Mouse (Mus musculus) adrenal gland, adult (tissue): ENCODE measurements around the gene Foxm1.

Source experiments
- DNase-seq, 2 experiments: peaks; one replicate each; pipeline ENCODE4 v3.0.0; 2022 to 2023; ENCODE audit warnings: low spot score in 1 of 2; ENCODE audit not compliant: inconsistent age in 2 of 2

Gene Foxm1

DNA sequence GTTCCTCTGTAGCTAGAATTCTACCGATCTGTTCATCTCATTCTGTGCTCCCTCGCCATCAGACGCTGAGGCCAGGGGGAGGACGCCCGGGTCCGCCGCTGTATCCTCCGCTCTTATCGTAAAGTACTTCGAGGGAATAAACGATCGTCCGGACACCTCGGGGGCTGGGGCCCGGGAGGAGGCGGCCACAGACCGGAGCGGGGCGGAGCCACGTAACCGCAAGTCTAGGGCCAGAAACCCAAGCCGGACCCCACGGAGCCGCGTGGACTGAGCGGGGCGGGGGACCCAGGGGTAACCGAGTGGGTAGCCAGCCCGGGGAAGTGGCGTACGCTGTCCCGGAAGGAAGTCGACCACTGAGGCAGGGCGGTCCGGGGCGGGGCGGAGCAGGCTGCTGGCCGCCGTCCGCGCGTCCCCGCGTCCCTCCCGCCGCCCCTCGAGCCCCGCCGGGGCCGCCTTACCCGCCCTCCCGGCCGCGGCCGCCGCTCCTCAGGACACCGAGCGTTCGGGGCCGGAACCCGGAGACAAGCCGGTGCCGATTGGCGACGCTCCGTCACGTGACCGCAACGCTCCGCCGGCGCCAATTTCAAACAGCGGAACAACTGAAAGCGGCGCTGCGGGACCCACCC is at the start of gene Foxm1, which contains the start of gene Rhno1:
Gene Foxm1, plus strand, starts transcription at position 587 of the 626 bp plus-strand sequence.
Gene Rhno1, minus strand, starts transcription at position 531 of the 626 bp plus-strand sequence.
- peak; percentile 89 to 95 for DNase-seq

DNA sequence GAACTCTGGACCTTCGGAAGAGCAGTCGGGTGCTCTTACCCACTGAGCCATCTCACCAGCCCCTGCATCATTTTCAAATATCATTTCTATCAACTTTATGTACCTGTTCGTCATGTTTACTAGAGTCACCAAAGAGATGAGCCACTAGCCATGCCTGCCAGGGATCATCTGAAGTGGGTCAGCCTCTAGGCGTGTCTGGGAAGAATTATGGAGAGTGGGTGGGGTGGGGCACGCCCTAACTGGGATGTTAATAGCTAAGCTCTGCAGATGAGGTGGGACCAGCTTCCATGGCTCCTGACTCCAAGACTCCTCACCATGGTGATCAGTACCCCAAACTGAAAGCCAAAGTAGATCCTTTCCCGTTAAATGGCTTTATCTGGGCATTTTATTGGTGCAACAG is 48.0 kb upstream of the Foxm1 start:
- no peak for DNase-seq

- DNase-seq = no peak
Observed at GRCm38 (mm10) chr6:128315597-128315996, 47.2 kb upstream of the Foxm1 start.

- DNase-seq = peak; percentile 47 to 86
Observed at GRCm38 (mm10) chr6:128318317-128318716, 44.5 kb upstream of the Foxm1 start.

GRCm38 (mm10) chr6:128334397-128335124 is 28.2 kb upstream of the Foxm1 start:
- peak; percentile 59 to 87 for DNase-seq

DNA sequence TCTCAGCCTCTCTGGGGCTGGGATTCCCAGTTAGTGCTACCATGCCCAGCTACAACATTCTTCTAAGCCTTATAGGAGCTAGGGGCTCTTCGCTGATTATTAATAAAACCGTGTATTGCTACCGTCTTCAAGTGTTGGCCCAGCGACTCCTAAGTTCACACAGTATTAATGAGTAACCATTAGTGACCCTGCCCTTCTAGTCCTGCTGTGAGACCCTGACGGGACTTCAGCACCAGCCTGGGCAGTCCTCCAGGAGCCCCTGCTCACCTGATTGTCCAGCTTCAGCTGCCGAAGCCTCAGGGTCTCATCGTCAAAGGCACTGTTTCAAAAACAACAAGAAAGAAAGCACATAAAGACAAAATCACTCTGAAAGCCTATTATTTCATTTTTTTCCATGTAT is 25.3 kb upstream of the Foxm1 start:
- DNase-seq = no peak

GRCm38 (mm10) chr6:128338876-128339275 is 23.9 kb upstream of the Foxm1 start:
- DNase-seq = no peak

- no peak for DNase-seq
Observed at GRCm38 (mm10) chr6:128341956-128342723, 20.6 kb upstream of the Foxm1 start.

- peak; percentile 33 to 71 for DNase-seq
Observed at GRCm38 (mm10) chr6:128345623-128346022, 17.1 kb upstream of the Foxm1 start.

DNA sequence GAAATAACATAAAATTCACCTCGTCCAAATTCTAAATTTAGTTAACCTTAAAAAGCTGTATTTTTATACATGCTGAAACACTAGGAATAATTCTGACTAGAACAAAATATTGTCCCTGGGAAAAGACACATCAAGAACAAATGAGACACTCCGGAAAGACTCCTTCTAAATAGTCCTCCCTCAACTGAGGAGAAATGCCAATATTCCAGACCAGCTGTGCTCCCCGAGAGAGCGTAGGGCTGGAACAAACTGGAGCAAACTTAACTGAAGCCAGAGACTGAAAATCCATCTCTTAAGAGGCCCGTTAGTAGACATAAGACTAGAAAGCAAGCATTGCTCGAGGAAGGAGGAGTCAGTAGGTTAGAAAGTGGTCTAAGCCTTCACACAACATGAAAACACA is 16.0 kb upstream of the Foxm1 start:
- DNase-seq = no peak

DNA sequence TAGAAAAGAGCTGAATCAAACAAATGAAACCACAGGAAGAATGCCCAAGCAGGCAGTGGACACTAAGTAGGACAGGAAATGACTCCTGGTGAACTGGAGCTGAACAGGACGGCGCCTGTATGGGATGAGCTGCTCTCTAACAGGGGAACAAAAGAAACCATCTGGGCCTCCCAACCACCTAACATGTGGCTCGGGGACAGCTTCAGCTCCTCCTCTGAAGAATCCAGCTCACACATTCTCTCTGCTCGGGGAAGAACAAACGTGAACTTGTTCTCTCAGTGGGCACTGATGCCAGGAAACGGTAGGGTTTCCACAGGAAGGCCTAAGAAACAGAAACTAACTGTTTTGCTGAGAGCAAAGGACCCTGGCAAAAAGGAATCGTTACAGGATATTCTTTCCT is 13.1 kb upstream of the Foxm1 start:
- DNase-seq = no peak

GRCm38 (mm10) chr6:128354140-128354539 is 8.6 kb upstream of the Foxm1 start:
- peak in 1 of 2 experiments; percentile 65 for DNase-seq

DNA sequence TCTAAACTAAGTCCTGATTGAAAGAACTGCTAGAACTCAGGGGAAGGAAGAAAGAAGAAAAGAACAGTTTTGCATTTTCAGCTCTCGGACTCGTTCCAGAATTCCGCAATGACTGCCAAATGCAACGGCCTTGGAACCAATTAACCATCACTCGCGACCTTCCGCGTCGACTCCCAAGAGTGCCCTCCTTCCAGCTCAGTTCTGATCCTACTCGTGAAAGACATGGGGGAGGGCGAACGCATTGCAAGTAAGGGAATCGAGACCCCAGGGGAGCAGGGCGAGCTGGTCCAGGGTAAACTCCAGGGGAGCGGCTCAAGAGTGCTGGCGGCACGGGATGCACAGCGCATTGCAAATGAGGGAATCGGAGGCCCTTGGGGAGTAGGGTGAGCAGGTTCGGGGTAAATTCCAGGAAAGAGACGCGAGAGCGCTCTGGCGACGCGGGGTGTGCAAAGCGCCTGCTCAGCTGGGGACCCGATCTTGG is 7.5 kb upstream of the Foxm1 start:
- peak; percentile 78 to 94 for DNase-seq

DNA sequence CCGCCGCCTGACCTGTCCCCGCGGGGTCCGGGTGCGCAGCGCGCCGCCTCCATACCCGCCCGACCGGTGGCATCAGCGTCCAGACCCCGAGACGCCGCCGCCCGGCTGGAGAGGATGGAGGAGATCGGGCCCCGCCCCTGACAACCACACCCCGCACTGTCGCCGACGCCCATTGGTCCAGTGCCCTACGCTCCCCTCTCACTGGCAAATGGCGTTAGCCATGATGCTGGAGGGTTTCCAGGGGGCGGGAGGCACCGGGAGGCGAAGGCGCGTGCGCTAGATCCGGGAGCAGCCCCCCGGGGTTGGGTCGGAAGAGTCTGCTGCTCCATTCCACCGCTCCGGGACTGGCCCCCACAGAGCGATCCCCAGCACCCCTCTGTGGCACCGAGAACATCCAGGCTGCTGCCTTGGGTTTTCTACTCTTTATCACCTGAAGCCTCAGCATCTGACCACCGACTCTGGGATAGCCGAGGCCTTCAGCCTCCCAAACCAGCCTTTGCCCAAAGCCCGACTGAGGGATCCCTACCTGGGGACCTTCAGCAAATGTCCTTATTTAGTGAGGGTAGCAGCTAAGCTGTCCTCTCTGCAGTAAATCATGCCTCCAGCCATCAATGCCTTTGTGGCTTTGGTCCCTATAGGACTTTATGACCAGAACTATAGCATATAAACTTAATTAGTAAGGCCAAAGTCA is 6.9 kb upstream of the Foxm1 start, which contains the start of gene Tulp3:
Gene Tulp3, minus strand, starts transcription at position 126 of the 691 bp plus-strand sequence.
- DNase-seq = peak; percentile 97 to 98

DNA sequence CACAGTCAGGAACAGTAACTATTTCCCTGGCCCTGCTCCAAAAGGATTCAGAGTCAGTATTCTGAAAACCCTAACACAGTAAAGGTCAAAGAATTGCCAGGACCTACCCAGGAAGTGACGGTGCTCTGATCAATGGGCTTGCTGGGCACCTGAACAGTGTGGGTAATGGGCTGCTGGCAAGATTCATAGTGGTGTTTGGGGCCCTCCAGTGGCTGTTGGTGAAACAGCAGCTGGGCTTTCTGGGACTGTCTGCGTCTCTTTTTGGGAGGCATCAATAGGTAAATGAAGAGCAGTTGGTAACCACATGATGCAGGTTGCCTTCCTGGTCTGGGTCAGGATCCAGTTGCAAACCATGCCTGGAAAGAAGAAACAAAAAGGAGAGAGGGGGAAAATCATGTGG is 3.8 kb upstream of the Foxm1 start:
- DNase-seq = peak; percentile 70 to 92

- DNase-seq = no peak
Observed at GRCm38 (mm10) chr6:128361901-128362300, 866 bp upstream of the Foxm1 start.

DNA sequence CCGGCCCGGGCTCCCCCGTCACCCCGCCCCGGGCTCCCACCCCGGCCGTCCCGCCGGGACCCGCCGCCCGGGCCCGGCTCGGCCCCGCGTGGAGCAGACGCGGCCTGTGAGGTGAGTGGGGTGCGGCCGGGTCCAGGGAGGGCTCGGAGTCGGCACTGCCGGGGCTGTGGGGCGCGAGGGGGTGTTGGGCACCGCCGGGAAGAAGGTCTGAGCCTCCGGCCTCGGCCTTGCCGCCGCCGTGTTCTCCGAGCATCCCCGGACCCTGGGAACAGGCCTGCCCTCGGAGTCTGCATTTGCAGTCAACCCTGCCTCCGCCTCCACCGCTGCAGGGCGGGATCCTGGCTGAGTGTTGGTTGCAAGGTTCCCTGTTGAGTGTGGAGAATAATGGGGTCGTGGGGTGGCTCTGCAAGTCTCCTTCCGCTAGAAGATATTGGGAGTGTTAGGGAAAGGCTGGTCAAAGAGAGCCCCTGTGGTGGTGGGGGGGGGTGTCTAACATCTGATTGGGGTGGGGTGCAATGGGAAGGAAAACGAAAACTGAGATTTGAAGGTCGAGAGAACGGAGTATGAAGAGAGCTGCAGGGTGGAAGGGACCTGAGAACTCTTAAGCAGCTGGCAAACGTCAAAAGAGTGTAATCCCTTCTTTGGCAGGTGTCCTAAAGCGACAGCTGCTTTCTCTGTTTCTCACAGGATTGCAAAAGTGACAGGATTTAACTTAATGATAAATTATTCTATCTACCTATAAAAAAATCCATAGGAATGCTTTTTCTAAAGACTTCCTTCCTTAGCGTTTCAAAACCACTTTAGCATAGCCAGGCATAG is 449 bp downstream of the Foxm1 start:
- DNase-seq = no peak

- DNase-seq = no peak
Observed at GRCm38 (mm10) chr6:128364721-128365120, 2.0 kb downstream of the Foxm1 start.

GRCm38 (mm10) chr6:128366466-128366865 is 3.7 kb downstream of the Foxm1 start:
- no peak for DNase-seq

DNA sequence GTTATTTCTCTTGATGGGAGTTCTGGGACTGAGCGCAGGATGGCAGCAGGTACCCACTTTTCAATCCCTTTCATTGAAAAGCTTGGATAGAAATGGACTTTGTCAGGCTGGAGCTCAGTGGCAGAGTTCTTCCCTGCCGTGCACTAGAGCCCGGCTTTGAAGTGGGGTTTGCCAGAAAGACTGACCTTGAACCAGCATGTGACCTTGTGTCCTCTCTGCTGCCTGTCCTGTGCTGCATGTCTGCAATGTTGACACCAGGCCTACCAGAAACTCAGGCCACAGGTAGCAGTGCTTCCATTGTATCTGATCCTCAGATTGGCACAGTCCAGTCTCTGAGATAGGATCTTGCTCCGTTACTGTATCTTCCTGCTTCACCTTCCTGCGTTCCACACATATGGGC is 7.3 kb downstream of the Foxm1 start:
- DNase-seq = peak in 1 of 2 experiments; percentile 37
